Mouse (Mus musculus): ENCODE measurements at regions not wholly inside any gene's neighbourhood (a gene's known extent, or its start where the extent isn't known, plus 50 kb on each side); places are given as distances from the start of the nearest gene placed in this dataset.

DNA sequence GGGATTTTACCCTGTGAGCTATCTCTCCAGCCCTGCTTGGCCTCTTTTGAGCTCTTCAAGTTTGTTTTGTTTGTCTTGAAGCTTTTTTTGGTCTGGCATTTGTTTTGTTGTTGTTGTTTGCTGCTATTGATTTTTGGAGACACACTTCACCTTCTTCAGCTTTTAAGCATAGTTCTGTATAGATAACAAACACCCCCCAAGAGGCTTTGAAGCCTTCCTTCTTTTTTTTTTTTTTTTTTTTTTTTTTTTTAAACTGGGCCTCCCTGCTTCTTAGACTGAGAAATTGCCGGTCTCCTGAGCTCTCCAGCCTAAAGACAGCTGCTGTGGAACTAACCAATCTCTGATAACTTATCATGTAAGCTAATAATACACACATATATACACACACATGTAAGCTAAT, 58.2 kb upstream of the Bmp2k start:
- TF ChIP-seq CTCF (IDR thresholded peaks at IDR 0.05; ENCODE audit: low read depth) (no peak), EP300 (IDR thresholded peaks at IDR 0.05; ENCODE audit: low read depth) (no peak)

Data from liver, postnatal 0 days (tissue).